Mouse (Mus musculus) CH12.LX (cell line): ENCODE measurements around the gene Pbrm1. TPM values are rescaled to one million over a fixed set of nuclear protein-coding genes. Genes with fewer than 3 reads are reported as not detected.

Experiments used
- DNase-seq: peaks from one replicate; pipeline ENCODE4 v3.0.0-alpha.2; 2013; ENCODE audit errors: extremely low read depth
- H3K27ac ChIP-seq: 2 replicates; pipeline ENCODE4 v1.5.1; 2012; ENCODE audit warnings: low read depth, mild to moderate bottlenecking, control low read depth, moderate library complexity; ENCODE audit not compliant: insufficient read depth
- H3K27me3 ChIP-seq: replicated peaks from 2 replicates; pipeline ENCODE3; 2012; ENCODE audit warnings: inconsistent platforms
- H3K36me3 ChIP-seq, 2 experiments: replicated peaks in 1 of 2; 2 replicates each; pipeline versions ENCODE3 to v1.6.1; 2012; ENCODE audit warnings: inconsistent platforms in 1 of 2, low read length in 1 of 2, mild to moderate bottlenecking in 1 of 2, mixed read lengths in 1 of 2, moderate library complexity in 1 of 2; ENCODE audit not compliant: control insufficient read depth in 1 of 2, insufficient read depth in 1 of 2
- H3K4me1 ChIP-seq, 2 experiments: 2 replicates each; pipeline ENCODE4 v1.6.1; 2012; ENCODE audit warnings: inconsistent platforms in 1 of 2, moderate library complexity in 1 of 2; ENCODE audit not compliant: insufficient read depth in 2 of 2, control insufficient read depth in 1 of 2
- H3K4me2 ChIP-seq: 2 replicates; pipeline ENCODE4 v1.6.1; 2012; ENCODE audit warnings: low read depth, mild to moderate bottlenecking, control low read depth; ENCODE audit not compliant: poor library complexity, insufficient read depth, severe bottlenecking
- H3K4me3 ChIP-seq, 3 experiments: fragments of 150-350 bp in 1 of 3; sonication (generic) in 1 of 3; replicated peaks in 1 of 3; 2 replicates each; pipeline versions ENCODE3 to v1.5.1; 2011 to 2012; ENCODE audit warnings: low read depth in 2 of 3, low read length in 2 of 3, mild to moderate bottlenecking in 2 of 3, moderate library complexity in 2 of 3, control low read depth in 1 of 3, improper control_type of control experiment in 1 of 3, inconsistent platforms in 1 of 3, mixed read lengths in 1 of 3; ENCODE audit not compliant: poor library complexity in 1 of 3
- H3K79me2 ChIP-seq: replicated peaks from 2 replicates; pipeline ENCODE4 v1.6.1; 2012; ENCODE audit warnings: mild to moderate bottlenecking, moderate library complexity; ENCODE audit not compliant: control insufficient read depth, poor library complexity, insufficient read depth, severe bottlenecking; ENCODE audit errors: extremely low read depth
- H3K9ac ChIP-seq: 2 replicates; pipeline ENCODE4 v1.6.1; 2012; ENCODE audit warnings: low read depth, mild to moderate bottlenecking, control low read depth, moderate library complexity; ENCODE audit not compliant: insufficient read depth
- H3K9me3 ChIP-seq: replicated peaks from 2 replicates; pipeline ENCODE3; 2012; ENCODE audit warnings: low read length, inconsistent platforms, mixed read lengths
- BHLHE40 ChIP-seq: IDR thresholded peaks from 2 replicates; pipeline ENCODE4 v1.6.1; 2011; ENCODE audit warnings: mild to moderate bottlenecking, low read depth, low read length, improper control_type of control experiment
- E2F4 ChIP-seq: IDR thresholded peaks from 2 replicates; pipeline ENCODE4 v1.6.1; 2011; ENCODE audit warnings: low read depth, low read length, improper control_type of control experiment; ENCODE audit not compliant: insufficient replicate concordance
- ELF1 ChIP-seq: IDR thresholded peaks from 2 replicates; pipeline ENCODE4 v1.6.1; 2014; ENCODE audit warnings: low read depth, mild to moderate bottlenecking, inconsistent platforms, low read length, improper control_type of control experiment
- EP300 ChIP-seq: IDR thresholded peaks from 2 replicates; pipeline ENCODE4 v1.6.1; 2011; ENCODE audit warnings: low read length, improper control_type of control experiment
- ETS1 ChIP-seq: conservative IDR thresholded peaks from 2 replicates; pipeline ENCODE4 v1.6.1; 2012; ENCODE audit warnings: low read depth, mild to moderate bottlenecking, inconsistent platforms, low read length, improper control_type of control experiment, moderate library complexity
- GABPA ChIP-seq: IDR thresholded peaks from 2 replicates; pipeline ENCODE4 v1.6.1; 2012; ENCODE audit warnings: low read depth, low read length, improper control_type of control experiment, inconsistent platforms; ENCODE audit not compliant: insufficient replicate concordance
- HCFC1 ChIP-seq: IDR thresholded peaks from 2 replicates; pipeline ENCODE4 v1.6.1; 2012; ENCODE audit warnings: low read depth, mild to moderate bottlenecking, inconsistent platforms, low read length, improper control_type of control experiment
- IRF4 ChIP-seq: IDR thresholded peaks from 2 replicates; pipeline ENCODE4 v1.6.1; 2014; ENCODE audit warnings: low read depth, mild to moderate bottlenecking, inconsistent platforms, low read length, improper control_type of control experiment
- JUN ChIP-seq: IDR thresholded peaks from 2 replicates; pipeline ENCODE4 v1.6.1; 2011; ENCODE audit warnings: low read depth, mild to moderate bottlenecking, low read length, improper control_type of control experiment, moderate library complexity; ENCODE audit not compliant: insufficient read depth
- JUND ChIP-seq: conservative IDR thresholded peaks from 2 replicates; pipeline ENCODE4 v1.6.1; 2011; ENCODE audit warnings: low read depth, low read length, improper control_type of control experiment
- MAFK ChIP-seq: IDR thresholded peaks from 2 replicates; pipeline ENCODE4 v1.6.1; 2011; ENCODE audit warnings: low read length, improper control_type of control experiment; ENCODE audit not compliant: insufficient replicate concordance
- MAX ChIP-seq: IDR thresholded peaks from 2 replicates; pipeline ENCODE4 v1.6.1; 2011; ENCODE audit warnings: low read length, improper control_type of control experiment
- MEF2A ChIP-seq: IDR thresholded peaks from 2 replicates; pipeline ENCODE4 v1.6.1; 2014; ENCODE audit warnings: low read depth, mild to moderate bottlenecking, inconsistent platforms, low read length, improper control_type of control experiment, borderline replicate concordance
- MXI1 ChIP-seq: IDR thresholded peaks from 2 replicates; pipeline ENCODE4 v1.6.1; 2011; ENCODE audit warnings: mild to moderate bottlenecking, low read depth, low read length, improper control_type of control experiment
- NELFE ChIP-seq: IDR thresholded peaks from 2 replicates; pipeline ENCODE4 v1.6.1; 2011; ENCODE audit warnings: low read depth, low read length, improper control_type of control experiment
- NRF1 ChIP-seq: IDR thresholded peaks from 2 replicates; pipeline ENCODE4 v1.6.1; 2014; ENCODE audit warnings: low read depth, mild to moderate bottlenecking, inconsistent platforms, low read length, improper control_type of control experiment, moderate library complexity
- PAX5 ChIP-seq: IDR thresholded peaks from 2 replicates; pipeline ENCODE4 v1.6.1; 2012; ENCODE audit warnings: low read length, inconsistent platforms, mixed read lengths
- POLR2A ChIP-seq: IDR thresholded peaks from 2 replicates; pipeline ENCODE4 v1.6.1; 2011; ENCODE audit warnings: low read depth, mild to moderate bottlenecking, improper control_type of control experiment, low read length
- POLR2AphosphoS2 ChIP-seq: IDR thresholded peaks from 2 replicates; pipeline ENCODE4 v1.6.1; 2011; ENCODE audit warnings: low read depth, low read length, improper control_type of control experiment
- RCOR1 ChIP-seq: conservative IDR thresholded peaks from 2 replicates; pipeline ENCODE4 v1.6.1; 2012; ENCODE audit warnings: low read depth, mild to moderate bottlenecking, inconsistent platforms, low read length, improper control_type of control experiment
- SIN3A ChIP-seq: IDR thresholded peaks from 2 replicates; pipeline ENCODE4 v1.6.1; 2012; ENCODE audit warnings: low read length, improper control_type of control experiment, inconsistent platforms
- SMC3 ChIP-seq: IDR thresholded peaks from 2 replicates; pipeline ENCODE4 v1.6.1; 2011; ENCODE audit warnings: low read depth, low read length, improper control_type of control experiment
- TCF12 ChIP-seq: IDR thresholded peaks from 2 replicates; pipeline ENCODE4 v1.6.1; 2014; ENCODE audit warnings: low read depth, mild to moderate bottlenecking, inconsistent platforms, low read length, improper control_type of control experiment
- UBTF ChIP-seq: IDR thresholded peaks from 2 replicates; pipeline ENCODE4 v1.6.1; 2012; ENCODE audit warnings: low read depth, mild to moderate bottlenecking, inconsistent platforms, low read length, improper control_type of control experiment, moderate library complexity
- USF1 ChIP-seq: IDR thresholded peaks from 2 replicates; pipeline ENCODE4 v1.6.1; 2014; ENCODE audit warnings: low read depth, mild to moderate bottlenecking, inconsistent platforms, low read length, improper control_type of control experiment
- ZC3H11A ChIP-seq: IDR thresholded peaks from 2 replicates; pipeline ENCODE4 v1.6.1; 2012; ENCODE audit warnings: low read depth, mild to moderate bottlenecking, inconsistent platforms, low read length, improper control_type of control experiment
- ZKSCAN1 ChIP-seq: IDR thresholded peaks from 2 replicates; pipeline ENCODE4 v1.6.1; 2012; ENCODE audit warnings: low read depth, inconsistent platforms, low read length, improper control_type of control experiment, borderline replicate concordance
- ZMIZ1 ChIP-seq: IDR thresholded peaks from 2 replicates; pipeline ENCODE4 v1.6.1; 2012; ENCODE audit warnings: low read depth, mild to moderate bottlenecking, inconsistent platforms, low read length, improper control_type of control experiment
- ZNF384 ChIP-seq: IDR thresholded peaks from 2 replicates; pipeline ENCODE4 v1.6.1; 2012; ENCODE audit warnings: low read depth, low read length, improper control_type of control experiment, inconsistent platforms
- dilution Hi-C: fragments of 300-500 bp; cut with MboI; formaldehyde crosslinking; loops from 2 replicates; pipeline ENCODE4 v1.14.3; 2020; ENCODE audit warnings: low sequenced_read_pairs; ENCODE audit not compliant: extremely low pct_unique_long_range_greater_than_20kb, extremely low pct_ligation_motif_present
- in situ Hi-C: fragments of 300-500 bp; cut with MboI; formaldehyde crosslinking; loops from 3 replicates; pipeline ENCODE4 v1.14.3; 2019; ENCODE audit warnings: low sequenced_read_pairs, low pct_ligation_motif_present, low pct_unique_long_range_greater_than_20kb, mixed read lengths
- polyA plus RNA-seq: library from polyadenylated mRNA; unstranded; fragments of >175 nt; gene quantifications from 2 replicates; pipeline ENCODE4 v1.2.1, GENCODE M21; 2012; ENCODE audit warnings: low read depth; ENCODE audit not compliant: insufficient read length
- total RNA-seq, 2 experiments: library from RNA; depleted of rRNA; stranded (reverse); fragments of 300-350 nt in 1 of 2; fragments of >200 nt in 1 of 2; gene quantifications; 2 replicates each; pipeline ENCODE4 v1.2.3; 2012 to 2014

Pbrm1 gene
- total and polyA plus RNA-seq, 3 experiments, result 20.4 to 28.8 (median 22.6) TPM

- Histone ChIP-seq H3K9ac (no peak overlapping the region), H3K4me3 (no peak overlapping the region), H3K4me1 (no peaks in the 10 kb centered on the region), H3K36me3 (peaks cover 27 to 66% of the 10 kb centered on the region in 2 experiments), H3K9me3 (no peaks in the 10 kb centered on the region), H3K27ac (no peak overlapping the region), H3K79me2 (no peaks in the 10 kb centered on the region)
- dilution Hi-C loops, result no loop called here
- in situ Hi-C loops, result no loop called here
- TF ChIP-seq SIN3A (no peak), MAFK (no peak), ZMIZ1 (no peak), HCFC1 (no peak), MAX (no peak), MXI1 (no peak), UBTF (no peak), NRF1 (no peak), USF1 (no peak), ELF1 (no peak), IRF4 (no peak), POLR2A (no peak), PAX5 (no peak), GABPA (no peak), JUN (no peak), RCOR1 (no peak), E2F4 (no peak), POLR2AphosphoS2 (no peak), ZC3H11A (no peak), NELFE (no peak)
- TF ChIP-seq, all 38 proteins: peak for 0
- H3K27me3 ChIP-seq, result no peaks in the 10 kb centered on the region
- no peak overlapping the region for H3K4me2 ChIP-seq
- DNase-seq, result no peak
These were observed 71.0 kb downstream of the Pbrm1 start for GRCm38 (mm10) chr14:31089918-31090317.

- in situ Hi-C loops, result no loop called here
- Histone ChIP-seq H3K4me3 (no peak overlapping the region), H3K27ac (no peak overlapping the region), H3K27me3 (no peaks in the 10 kb centered on the region), H3K36me3 (peaks cover 22 to 66% of the 10 kb centered on the region in 2 experiments), H3K9me3 (no peaks in the 10 kb centered on the region), H3K9ac (no peak overlapping the region), H3K4me2 (no peak overlapping the region), H3K79me2 (no peaks in the 10 kb centered on the region; the same call in 1 of the 2 replicates), H3K4me1 (no peaks in the 10 kb centered on the region)
- no peak for DNase-seq
- dilution Hi-C loops, result no loop called here
- TF ChIP-seq BHLHE40 (no peak), JUND (no peak), RCOR1 (no peak), ZKSCAN1 (no peak), ZNF384 (no peak), EP300 (no peak), E2F4 (no peak), ELF1 (no peak), MEF2A (no peak), ETS1 (no peak), TCF12 (no peak), MAX (no peak), POLR2A (no peak), SMC3 (no peak), IRF4 (no peak)
These were observed 86.2 kb downstream of the Pbrm1 start for GRCm38 (mm10) chr14:31105156-31105555.
